Comparison of ENCODE assay signal across 21 mouse cellular contexts in genomic region chr8:26885365-26885764, GRCm38 (mm10).
"Had no signal": no experiment of that assay in that cellular context is flagged by ENCODE, and none has a peak within 500 bp of the region (broad histone marks: within the 10 kb centered on the region; RNA-seq: fewer than 3 reads in every experiment).

No protein-coding gene starts in this region.

- H3K4me2 ChIP-seq: limb, embryonic 15.5 days; liver, embryonic 13.5 days; lung, embryonic 15.5 days; midbrain, embryonic 13.5 days; neural tube, embryonic 13.5 days had no signal

- H3K9ac ChIP-seq: limb, embryonic 15.5 days; liver, embryonic 13.5 days; lung, embryonic 15.5 days; midbrain, embryonic 13.5 days; neural tube, embryonic 13.5 days had no signal

- ATAC-seq: midbrain, embryonic 13.5 days; midbrain, embryonic 16.5 days had no signal

- H3K4me3 ChIP-seq: layer of hippocampus, adult 2 months; limb, embryonic 15.5 days; liver, embryonic 13.5 days; lung, embryonic 15.5 days; megakaryocyte, embryonic 14.5 days; midbrain, embryonic 10.5 days; midbrain, embryonic 13.5 days; myocyte; neural tube, embryonic 13.5 days had no signal

- H3K4me1 ChIP-seq: liver, embryonic 13.5 days; megakaryocyte, embryonic 14.5 days; midbrain, embryonic 13.5 days had no signal

- H3K27me3 ChIP-seq: liver, embryonic 13.5 days; lung, embryonic 15.5 days; megakaryocyte, embryonic 14.5 days; midbrain, embryonic 13.5 days had no signal

- H3K36me3 ChIP-seq: limb, embryonic 15.5 days; liver, embryonic 13.5 days; lung, embryonic 15.5 days; midbrain, embryonic 10.5 days; midbrain, embryonic 13.5 days; neural tube, embryonic 13.5 days had no signal

- H3K27ac ChIP-seq: kidney, postnatal 0 days; layer of hippocampus, adult 2 months; limb, embryonic 15.5 days; liver, embryonic 13.5 days; lung, embryonic 15.5 days; midbrain, embryonic 10.5 days; midbrain, embryonic 13.5 days; neural tube, embryonic 13.5 days had no signal

- DNase-seq: kidney, adult 2 months; kidney, postnatal 25 days; layer of hippocampus, adult 9-11 months; liver, embryonic 13.5 days; lung, adult 18-20 months; lung, postnatal 10 days; lung, postnatal 36 days; retina, postnatal 1 day; thymus, adult 18-20 months; thymus, postnatal 14 days; thymus, postnatal 4 days had no signal

- H3K9me3 ChIP-seq: limb, embryonic 15.5 days; liver, embryonic 13.5 days; lung, embryonic 15.5 days; midbrain, embryonic 10.5 days; midbrain, embryonic 13.5 days; neural tube, embryonic 13.5 days had no signal
